Mouse (Mus musculus) kidney, adult 9 months (tissue): ENCODE data around the gene Armh3.
A peak's percentile ranks its signal among the peaks of the same experiment; 100 is the strongest.
"Not testable (repeated sequence)": the region's sequence is repeated elsewhere in the genome, so short reads cannot be mapped to it uniquely, and the experiment has no call there.

Experiments
- DNase-seq: peaks from one replicate; pipeline ENCODE4 v3.0.0; 2022

The Armh3 gene

DNA sequence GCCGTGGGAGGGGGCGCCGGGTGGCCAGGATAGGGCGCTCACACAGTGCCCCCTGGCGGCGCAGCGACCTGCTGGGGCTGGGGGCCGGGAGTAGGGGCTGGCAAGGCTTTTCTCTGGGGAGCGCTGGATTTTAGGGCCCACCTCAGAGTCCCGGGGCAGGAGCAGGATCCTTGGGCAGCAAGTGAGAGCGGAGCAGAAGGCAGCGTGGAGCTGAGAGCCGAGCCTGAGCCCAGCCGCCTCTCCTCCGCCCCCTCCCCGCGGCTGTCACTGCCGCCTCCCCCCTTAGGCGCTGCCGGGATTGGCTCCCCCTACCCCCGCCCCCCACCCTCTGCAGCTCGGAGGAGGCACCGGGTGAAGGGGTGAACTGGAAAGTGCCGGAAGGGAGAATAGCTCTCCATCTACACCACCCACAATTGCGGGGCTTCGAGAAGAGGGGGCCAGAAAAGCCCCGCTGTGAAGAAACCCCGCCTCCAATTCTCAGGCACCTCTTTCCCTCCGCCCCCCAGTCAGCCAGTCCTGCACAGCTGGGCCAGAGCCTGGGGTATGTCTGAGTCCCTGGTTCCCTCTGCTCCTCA is 182.4 kb downstream of the Armh3 start, which contains the start of gene Kcnip2:
Gene Kcnip2 (minus strand): TSS at position 231 of the 575 bp plus-strand sequence.
- DNase-seq = no peak

DNA sequence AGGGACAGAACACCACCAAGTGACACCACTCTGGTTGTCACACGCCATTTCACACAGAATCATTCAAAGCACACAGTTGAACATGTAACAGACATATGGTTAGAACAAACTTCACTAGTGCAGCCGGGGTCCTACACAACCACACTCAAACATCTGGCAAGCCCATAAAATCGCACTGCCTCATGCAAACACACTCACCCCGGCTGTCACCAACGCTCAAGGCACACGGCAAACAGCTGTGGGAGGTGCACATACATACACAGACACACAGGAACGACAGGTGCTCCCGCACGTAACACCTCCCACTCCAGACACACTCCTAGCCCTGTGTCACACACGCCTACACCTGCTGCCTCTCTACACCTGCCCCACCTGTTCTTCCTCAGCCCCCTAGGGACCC is 183.1 kb downstream of the Armh3 start:
- DNase-seq = no peak

DNA sequence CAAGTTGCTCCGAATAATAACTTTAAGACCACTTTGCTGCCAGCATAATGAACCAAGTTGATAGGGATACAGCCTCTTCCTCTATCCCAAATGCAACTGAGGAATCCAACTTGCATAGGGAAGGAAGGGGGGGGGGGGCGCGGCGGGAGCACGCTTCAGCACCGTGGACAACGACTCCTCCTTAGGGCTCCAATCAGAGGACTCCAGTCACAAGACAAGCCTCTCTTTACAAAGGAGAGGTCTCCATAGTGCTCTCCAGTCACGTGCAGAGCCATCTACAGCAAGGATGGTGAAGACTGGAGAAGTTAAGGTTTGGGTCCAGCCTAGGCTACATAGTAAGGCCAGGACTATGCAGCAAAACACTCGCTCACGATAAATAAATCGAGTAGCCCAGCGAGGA is 184.5 kb downstream of the Armh3 start:
- no peak for DNase-seq

DNA sequence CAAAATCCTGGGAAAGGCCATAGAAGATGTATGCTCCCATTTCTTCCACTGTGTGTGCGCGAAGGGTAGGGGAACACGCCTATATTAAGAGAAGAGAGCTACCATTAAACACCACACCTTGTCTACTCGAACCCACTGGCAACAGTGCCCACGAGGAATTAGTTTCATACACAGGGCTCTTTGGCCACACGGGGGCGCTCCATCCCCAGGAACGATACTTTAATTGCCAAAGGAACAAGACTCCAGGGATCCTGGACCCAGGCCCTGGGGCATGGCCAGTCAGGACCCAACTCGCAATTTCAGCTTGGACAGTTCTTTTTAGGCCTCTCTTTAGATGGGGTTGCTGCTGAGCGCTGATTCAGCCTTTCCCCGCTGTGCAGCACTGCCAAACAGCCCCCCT is 185.0 kb downstream of the Armh3 start:
- peak; percentile 88 for DNase-seq

DNA sequence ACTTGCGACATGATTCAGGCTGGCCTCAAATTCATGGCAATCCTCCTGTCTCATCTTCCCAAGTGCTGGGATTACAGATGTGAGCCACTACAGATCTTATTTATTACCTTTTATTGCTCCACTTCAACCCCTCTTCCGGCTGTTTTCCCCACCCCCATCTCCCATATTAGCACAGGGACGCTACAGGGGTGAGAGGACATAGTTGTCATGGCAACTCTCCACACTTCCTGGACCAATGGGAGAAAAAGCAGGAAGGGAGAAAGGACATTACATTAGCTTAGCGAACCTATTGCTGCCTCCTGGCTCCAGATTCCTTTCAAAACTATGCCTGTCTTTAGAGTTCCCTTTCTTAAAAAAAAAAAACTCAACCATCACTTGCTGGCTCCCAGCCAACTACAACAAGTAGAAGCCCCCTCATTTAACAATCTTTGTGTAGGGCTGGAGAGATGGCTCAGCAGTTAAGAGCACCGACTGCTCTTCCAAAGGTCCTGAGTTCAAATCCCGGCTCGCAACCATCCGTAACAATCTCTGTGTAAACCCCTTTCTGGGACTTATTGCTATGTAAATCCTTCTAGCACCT is 185.5 kb downstream of the Armh3 start:
- DNase-seq = no peak

DNA sequence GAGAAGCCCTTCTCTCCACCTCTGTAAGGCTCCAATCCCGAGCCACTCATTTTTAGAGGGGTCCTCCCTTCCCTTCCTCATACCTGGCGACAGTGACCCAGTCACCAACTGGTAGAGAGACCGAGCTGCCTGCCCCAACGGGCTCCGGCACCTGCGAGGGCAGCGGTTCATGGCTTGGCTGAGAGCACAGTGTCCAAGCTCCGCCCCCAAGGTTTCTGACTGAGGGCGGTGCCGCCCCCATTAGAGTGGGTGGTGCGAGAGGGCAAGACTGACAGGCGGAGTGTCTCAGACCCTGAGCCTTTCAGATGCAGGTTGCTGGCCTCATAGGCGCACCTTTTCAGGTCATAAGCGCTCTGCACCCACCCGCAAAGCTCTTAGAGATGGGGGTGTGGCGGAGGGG is 186.2 kb downstream of the Armh3 start:
- peak; percentile 64 for DNase-seq

DNA sequence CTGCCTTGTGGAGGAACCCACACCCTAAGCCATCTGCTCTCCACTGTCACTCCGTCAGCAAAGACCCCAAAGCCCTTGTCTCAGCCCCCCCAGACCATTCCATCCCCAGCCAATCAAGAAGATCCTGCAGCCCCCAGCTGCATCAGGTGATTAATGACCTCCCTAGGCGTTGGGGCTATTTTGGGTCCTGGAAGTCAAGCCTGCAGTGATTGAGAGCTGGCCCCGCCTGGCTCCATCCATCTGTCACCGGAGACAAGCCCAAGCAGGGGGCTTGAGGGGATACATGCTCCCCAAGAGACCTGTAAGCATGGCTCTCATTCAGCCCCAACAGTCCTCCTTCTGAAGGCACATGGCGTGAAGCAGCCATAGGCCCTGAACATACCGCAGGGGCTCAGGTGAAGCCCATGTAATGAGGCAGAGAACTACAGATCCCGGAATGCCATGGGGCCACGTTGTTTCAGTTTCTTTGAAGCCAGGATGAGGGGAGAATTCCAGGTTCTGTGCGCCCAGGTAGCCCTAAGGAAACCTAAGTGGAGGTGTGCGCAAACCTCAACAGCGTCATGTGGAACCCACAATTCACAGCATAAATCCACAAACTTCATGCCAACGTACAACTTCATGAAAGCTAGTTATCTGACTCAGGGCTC is 187.1 kb downstream of the Armh3 start:
- DNase-seq = no peak

DNA sequence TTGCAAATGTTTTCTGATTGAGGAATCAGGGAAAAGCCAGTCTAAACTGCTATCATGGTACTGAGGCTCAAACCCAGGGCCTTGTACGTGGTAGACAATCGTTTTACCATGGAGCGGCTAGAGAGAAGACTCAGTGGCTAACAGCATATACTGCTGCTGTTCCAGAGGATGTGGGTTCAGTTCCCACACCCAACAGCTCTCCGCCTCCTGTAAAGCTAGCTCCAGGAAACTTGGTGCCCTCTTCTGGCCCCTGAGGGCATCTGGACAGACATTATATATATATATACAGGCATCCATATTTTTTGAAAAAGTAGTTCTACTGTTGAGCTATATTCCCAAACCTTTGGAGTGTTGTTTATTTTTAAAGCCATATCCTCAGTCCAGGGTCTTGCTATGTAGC is 190.6 kb downstream of the Armh3 start:
- no peak for DNase-seq

DNA sequence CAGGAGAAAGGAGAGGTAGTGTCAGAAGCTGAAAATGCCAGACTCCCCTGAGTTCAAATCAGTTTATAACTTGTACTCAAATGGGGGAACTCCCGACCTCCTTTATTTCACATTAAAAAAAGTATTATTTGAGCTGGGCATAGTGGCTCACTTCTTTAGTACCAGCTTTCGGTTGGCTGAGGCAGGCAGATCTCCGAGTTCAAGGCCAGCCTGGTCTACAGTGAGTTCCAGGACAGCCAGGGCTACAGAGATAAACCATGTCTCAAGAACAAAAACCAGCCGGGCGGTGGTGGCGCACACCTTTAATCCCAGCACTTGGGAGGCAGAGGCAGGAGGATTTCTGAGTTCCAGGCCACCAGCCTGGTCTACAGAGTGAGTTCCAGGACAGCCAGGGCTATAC is 192.5 kb downstream of the Armh3 start:
- not testable (repeated sequence) for DNase-seq

DNA sequence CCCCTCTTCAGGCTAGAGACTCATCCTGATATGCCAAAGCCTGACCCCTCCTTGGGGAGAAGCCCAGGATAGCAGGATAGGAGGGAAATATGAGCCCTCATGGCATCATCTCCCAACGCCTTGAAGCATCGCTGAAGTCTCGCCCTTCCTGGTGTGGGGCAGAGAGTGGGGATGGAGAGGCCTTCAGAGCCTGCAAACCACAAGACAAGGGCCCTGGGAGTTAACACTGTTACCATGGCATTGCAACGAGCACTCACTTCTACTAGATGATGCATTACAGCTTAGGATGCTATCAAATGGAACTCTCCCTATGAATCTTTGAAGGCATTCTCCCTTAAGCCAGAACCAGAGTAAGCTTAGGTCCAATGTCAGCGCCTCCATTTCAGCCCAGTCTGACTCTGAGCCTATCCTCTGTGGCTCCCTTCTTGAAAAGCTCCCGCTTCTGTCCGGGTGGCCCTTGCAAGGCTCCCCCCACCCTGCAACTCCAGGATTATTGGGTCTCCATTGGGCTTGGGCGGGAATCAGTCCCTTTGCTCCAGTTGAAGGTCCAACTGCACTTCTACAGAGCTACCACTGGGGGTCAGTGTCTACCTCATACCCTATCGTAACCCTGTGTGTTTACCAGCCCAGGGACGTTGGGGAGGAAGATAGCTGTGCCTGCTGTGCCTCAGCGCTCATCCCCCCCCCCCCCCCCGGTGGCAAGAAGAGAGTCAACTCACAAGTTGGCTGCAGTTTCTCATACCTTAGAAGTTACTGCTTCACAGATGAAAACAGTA is 193.5 kb downstream of the Armh3 start:
- no peak for DNase-seq

DNA sequence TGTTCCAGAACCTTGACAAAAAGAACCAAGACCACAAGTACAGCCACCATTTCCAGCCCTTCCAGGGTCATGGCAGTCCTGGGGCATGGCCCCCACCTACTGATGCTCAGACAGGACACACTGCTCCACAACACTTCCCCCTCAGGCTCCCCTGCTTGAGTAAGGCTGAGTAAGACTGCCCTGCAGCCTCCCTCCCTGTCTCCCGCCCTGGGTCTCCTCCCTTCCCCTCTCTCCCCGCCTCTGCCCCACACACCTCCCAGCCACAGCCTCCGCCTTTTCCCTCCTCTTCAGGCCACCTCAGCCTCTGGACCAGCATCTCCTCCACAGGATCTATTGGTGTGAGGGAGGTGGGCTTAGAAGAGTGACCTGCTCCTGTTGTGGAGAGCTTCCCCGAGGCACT is 194.9 kb downstream of the Armh3 start:
- DNase-seq = no peak

DNA sequence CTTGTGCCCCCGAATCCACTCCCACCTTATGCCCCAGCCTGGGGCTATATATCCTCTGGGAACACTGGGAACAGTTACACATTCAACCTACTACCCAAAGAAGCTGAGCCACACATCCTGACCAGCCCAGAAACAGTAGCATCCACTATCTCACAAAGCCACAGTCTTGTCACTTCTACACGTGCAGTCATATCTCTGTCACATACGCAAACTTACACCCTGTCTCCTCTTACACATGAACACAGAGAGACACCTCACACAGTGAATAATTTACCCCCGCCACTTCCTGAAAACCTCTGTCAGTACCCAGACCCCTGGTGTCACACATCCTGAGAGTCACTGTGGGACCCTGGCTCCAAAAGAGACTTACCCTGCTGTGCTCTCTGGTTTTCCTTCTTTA is 195.6 kb downstream of the Armh3 start:
- no peak for DNase-seq

DNA sequence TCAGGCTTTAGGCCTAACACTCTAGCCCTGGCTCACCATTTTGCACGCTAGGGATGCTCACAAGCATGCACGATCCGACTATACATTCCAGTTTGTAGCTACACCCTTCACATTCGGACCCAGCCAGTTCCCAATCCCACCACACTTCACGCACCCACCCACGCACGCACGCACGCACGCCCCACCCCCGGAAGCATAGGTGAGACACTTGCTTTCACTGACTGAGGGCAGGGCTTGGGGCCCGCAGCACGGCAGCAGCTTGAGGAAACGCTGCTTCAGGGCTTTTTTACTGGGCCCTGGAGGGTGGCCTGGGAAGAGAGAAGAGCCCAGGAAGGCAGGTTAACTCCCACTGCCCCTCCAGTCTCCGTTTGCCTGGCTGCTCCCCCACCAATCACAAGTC is 201.4 kb downstream of the Armh3 start:
- DNase-seq = no peak

DNA sequence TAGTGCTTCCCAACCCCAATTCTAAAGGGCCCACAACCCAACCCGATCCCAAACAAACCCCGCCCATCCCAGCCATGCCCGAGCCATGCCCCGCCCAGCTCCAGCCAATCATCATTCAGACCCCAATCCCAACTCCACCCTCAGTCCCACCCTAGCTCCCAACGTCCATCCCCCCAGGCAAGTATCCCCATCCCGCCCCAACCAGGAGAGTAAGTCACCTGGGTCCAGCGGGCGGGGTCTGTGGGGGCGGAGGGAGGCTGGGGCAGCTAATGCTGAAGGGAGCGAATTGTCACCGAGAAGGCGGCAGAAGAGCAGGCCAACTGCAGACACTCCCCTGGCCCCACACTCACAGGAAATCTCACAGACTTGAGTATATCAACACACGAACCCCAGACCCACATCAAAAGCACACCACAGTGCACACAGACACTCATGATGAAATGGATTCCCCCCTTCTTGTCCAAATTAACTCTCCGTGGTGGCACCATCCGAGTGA is 202.2 kb downstream of the Armh3 start:
- DNase-seq = no peak

DNA sequence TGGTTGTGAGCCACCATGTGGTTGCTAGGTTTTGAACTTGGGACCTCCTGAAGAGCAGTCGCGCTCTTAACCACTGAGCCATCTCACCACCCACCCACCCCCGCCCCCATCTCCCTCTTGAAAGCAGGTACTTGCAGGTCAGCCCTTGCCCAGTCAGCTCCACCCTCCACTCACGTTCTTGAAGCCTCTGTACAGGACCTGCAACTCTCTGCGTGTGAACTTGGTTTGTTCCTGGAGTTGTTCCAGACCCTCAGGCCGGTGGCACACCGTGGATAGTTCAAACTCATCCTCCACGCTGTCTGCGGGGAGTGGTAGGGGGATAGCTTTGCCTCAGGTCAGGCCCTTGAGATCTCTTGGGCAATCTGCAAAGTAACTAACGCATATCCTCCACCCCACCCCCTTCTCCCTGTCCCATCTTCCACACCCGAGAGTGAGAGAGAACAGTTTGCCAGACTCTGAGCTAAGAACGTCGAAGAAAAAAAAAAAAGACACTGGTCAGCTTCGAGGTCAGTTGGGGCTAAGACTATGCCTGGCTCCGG is 202.8 kb downstream of the Armh3 start:
- no peak for DNase-seq

DNA sequence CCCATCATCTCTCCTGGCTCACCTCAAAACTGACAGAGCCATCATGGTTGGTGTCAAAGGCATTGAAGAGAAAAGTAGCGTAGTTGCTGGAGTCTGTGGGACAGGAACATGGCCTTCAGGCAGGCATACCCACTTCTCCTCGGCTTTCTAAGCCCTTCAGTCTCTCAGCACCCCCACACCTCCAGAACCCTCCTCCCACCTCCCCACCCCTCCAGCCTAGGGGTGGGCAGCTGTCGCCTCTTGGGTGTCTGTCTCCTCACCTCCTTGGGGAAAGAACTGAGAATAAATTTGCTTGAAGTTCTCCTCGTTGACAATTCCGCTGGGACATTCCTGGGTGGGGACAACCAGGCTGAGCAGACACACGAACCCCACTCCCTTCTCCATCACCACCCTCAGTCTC is 203.6 kb downstream of the Armh3 start:
- no peak for DNase-seq

DNA sequence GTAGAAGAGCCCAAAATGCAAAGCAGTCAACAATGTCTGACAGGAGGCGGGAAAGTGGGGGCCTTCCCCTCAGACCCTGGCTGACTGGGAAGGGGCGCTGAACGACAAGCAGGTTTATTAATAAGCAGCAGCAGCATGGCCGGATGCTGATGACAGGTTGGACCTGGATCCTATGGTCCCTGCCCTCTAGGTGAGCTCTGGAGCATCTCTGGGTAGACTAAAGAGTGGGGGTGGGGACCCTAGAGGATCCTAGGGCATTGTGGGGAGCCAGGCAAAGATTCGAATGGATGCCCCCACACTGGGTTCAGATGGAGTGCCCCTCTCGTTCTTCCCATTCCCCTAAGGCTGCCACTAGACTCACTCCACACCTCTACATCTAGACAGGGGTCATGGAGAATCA is 205.9 kb downstream of the Armh3 start:
- no peak for DNase-seq

DNA sequence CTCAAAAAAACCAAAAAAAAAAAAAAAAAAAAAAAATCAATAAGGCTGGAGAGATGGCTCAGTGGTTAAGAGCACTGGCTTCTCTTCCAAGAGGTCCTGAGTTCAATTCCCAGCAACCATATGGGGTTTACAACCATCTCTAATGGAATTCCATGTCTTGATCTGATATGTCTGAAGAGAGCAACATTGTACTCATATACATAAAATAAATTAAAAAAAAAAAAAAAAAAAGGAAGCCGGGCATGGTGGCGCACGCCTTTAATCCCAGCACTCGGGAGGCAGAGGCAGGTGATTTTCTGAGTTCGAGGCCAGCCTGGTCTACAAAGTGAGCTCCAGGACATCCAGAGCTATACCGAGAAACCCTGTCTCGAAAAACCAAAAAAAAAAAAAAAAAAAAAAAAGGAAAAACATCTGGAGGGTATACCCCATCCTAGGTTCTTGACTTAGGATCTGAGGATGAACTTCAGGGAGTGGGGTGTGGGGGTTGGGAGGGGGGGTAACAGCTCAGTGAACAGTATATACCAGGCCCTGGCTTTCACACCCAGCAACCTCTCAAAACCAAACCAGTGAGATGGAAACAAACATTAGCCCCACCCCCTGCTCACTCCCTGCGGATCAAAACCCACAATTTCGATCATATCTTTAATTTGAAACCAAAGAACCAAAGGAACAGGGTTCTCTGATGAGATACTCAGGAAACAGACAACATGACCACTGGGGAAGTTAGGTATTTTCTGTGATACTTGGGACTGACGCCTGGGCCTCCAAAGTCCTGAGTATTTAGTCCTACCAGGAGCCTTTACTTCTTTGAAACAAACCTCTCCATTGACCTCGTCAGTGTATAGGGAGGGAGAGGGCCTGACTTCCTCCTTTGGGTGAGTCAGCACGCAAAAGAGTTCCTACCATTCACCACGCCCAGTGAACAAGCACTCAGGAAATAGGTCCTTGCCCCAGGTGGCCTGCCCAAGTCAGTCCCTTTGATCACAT is 208.1 kb downstream of the Armh3 start:
- no peak for DNase-seq

DNA sequence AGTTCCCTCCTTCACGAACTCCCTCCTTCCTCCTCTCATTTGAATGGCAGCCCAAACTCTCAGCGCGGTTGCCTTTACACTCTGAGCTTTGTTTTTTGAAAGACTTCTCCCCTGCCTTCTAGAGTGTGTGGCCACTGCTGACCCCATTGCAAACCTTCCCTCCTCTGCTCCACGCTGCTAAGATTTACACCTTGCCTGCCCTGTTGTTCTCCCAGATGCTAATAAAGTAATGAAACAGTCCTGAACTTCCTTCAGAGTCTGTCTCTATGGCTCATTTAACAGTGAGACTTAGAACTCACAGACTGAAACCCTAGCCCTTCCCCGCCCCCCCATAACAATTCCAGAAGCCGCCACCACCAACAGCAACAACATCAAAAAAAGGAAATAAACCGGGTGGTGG is 208.9 kb downstream of the Armh3 start:
- no peak for DNase-seq

DNA sequence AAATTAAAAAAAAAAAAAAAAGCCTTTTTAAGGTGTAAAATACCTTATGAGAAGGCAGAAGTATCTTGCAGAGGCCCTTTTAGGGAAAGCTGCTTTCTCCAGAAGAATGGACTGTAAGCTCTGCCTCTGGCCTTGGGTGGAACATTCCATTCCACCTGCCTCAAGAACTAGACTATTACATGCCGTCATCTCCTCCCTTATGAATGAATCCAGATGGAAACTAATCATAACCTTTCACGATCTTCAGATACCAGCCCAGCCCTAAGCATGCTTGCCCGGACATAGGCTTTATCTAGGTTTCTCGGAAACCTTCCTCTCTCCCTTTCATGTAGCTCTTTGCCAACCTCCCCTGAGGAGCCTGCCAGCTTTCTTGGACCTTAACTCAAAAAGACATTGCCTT is 210.0 kb downstream of the Armh3 start:
- DNase-seq = no peak

DNA sequence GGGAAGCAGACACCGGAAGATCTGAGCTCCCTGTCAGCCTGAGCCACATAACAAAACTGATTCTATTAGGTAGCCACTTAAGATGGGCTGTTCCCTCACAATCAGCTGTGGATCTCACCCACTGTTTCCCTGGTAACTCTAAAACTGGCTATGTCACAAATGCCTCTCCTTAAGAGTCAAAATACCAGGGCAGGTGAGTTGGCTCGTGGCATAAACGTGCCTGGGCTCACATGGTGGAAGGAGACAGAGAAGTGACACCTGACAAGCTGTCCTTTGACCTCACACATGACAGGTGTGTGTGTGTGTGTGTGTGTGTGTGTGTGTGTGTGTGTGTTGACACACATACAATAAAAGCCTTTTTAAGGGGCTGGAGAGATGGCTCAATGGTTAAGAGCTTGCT is 210.8 kb downstream of the Armh3 start:
- no peak for DNase-seq

DNA sequence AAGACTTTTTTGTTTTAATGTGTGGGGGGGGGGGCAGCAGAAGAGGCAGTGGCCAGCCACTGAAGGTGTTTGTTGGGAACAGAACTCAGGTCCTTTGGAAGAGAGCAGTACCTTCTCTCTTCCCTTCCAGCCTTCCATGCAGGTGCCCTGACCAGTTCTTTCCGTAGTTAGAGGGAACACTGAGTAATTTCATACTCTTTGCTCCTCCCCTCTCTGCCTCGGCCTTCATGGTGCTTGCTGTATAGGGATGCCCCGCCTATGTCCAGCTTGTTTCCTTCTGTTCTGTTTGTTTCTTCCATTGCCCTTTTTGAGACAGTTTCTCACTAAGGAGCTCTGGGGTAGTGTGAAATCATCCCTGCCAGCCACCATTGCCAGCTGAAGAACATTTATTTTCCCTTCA is 212.8 kb downstream of the Armh3 start:
- DNase-seq = no peak
